Mouse (Mus musculus) liver, embryonic 14.5 days (tissue): Measurements from ENCODE around the gene Gm10644. TPM values are rescaled to one million over a fixed set of nuclear protein-coding genes. Genes with fewer than 3 reads are reported as not detected.

ENCODE experiments used
- ATAC-seq: fragments of 200-750 bp; cut with Nextera tagmentation; 2 replicates; pipeline ENCODE4 v1.8.0; 2017; ENCODE audit warnings: moderate number of reproducible peaks, mild to moderate bottlenecking, moderate library complexity; ENCODE audit not compliant: insufficient read depth
- DNase-seq, 3 experiments: peaks; one replicate each; pipeline ENCODE4 v3.0.0-alpha.2; 2012 to 2013; ENCODE audit warnings: low read depth in 3 of 3, low spot score in 3 of 3
- H3K27ac ChIP-seq: fragments of 300-500 bp; sonication (generic); 2 replicates; pipeline ENCODE4 v1.5.1; 2014; ENCODE audit warnings: moderate library complexity, mild to moderate bottlenecking, control low read depth, inconsistent platforms
- H3K27me3 ChIP-seq: fragments of 300-500 bp; sonication (generic); 2 replicates; pipeline ENCODE4 v1.6.1; 2014; ENCODE audit warnings: mild to moderate bottlenecking, low read length, moderate library complexity; ENCODE audit not compliant: control insufficient read depth, insufficient read depth
- H3K36me3 ChIP-seq: fragments of 300-500 bp; sonication (generic); replicated peaks from 2 replicates; pipeline ENCODE4 v1.6.1; 2014; ENCODE audit warnings: low read depth; ENCODE audit not compliant: control insufficient read depth, insufficient read depth
- H3K4me1 ChIP-seq, 2 experiments: fragments of 200-500 bp in 1 of 2; fragments of 300-500 bp in 1 of 2; sonication (generic) in 1 of 2; replicated peaks; 2 replicates each; pipeline ENCODE4 v1.6.1; 2012 to 2014; ENCODE audit warnings: antibody characterized with exemption in 1 of 2, inconsistent platforms in 1 of 2, low read length in 1 of 2; ENCODE audit not compliant: control insufficient read depth in 2 of 2, insufficient read depth in 2 of 2
- H3K4me2 ChIP-seq: fragments of 300-500 bp; sonication (generic); 2 replicates; pipeline ENCODE4 v1.6.1; 2014; ENCODE audit warnings: low read depth, mild to moderate bottlenecking, control low read depth, moderate library complexity
- H3K4me3 ChIP-seq, 2 experiments: fragments of 200-500 bp in 1 of 2; fragments of 300-500 bp in 1 of 2; sonication (generic) in 1 of 2; 2 replicates each; pipeline ENCODE4 v1.5.1; 2012 to 2014; ENCODE audit warnings: low read depth in 2 of 2, low read length in 2 of 2, mild to moderate bottlenecking in 2 of 2, control low read depth in 1 of 2, inconsistent platforms in 1 of 2, moderate library complexity in 1 of 2; ENCODE audit not compliant: insufficient read depth in 1 of 2
- H3K9ac ChIP-seq: fragments of 300-500 bp; sonication (generic); replicated peaks from 2 replicates; pipeline ENCODE4 v1.6.1; 2014; ENCODE audit warnings: mild to moderate bottlenecking, control low read depth, moderate library complexity
- H3K9me3 ChIP-seq: fragments of 300-500 bp; sonication (generic); 2 replicates; pipeline ENCODE4 v1.6.1; 2016; ENCODE audit warnings: low read length, mixed read lengths; ENCODE audit not compliant: control insufficient read depth
- CTCF ChIP-seq: IDR thresholded peaks from 2 replicates; pipeline ENCODE4 v1.5.1; 2016; ENCODE audit warnings: antibody characterized with exemption, low read depth, control low read depth
- EP300 ChIP-seq: IDR thresholded peaks from 2 replicates; pipeline ENCODE4 v1.6.1; 2016; ENCODE audit warnings: antibody characterized with exemption, low read depth
- WGBS: fragments of 180-500 bp; shearing (Covaris S2); extraction: QIAGEN DNeasy Blood & Tissue Kit; methylation state at CpG from one replicate; pipeline ENCODE4 v1.1.7; 2014; ENCODE audit not compliant: insufficient replicate concordance; 5-methylcytosine and 5-hydroxymethylcytosine counted together
- polyA plus RNA-seq, 2 experiments: library from polyadenylated mRNA; depleted of rRNA in 1 of 2; stranded (reverse) in 1 of 2; unstranded in 1 of 2; fragments of >200 nt; fragmentation: Nextera tagmentation in 1 of 2; extraction: Ambion mirVana in 1 of 2; gene quantifications; 2 replicates each; pipeline versions ENCODE4 v1.2.1 to v1.2.3; 2012 to 2014

Gm10644 gene
- polyA plus RNA-seq, 2 experiments = 0.09 to 0.30 TPM

- DNase-seq (no peak), ATAC-seq (no peak)
- H3K36me3 ChIP-seq = peaks cover 25% of the 10 kb centered on the region
- no peak within 1 kb of the TSS for H3K27ac ChIP-seq
- peaks cover 10 to 11% of the 10 kb centered on the region in 2 experiments for H3K4me1 ChIP-seq
- no peak within 1 kb of the TSS for H3K4me3 ChIP-seq
- no peak within 1 kb of the TSS for H3K4me2 ChIP-seq
- H3K9me3 ChIP-seq = no peaks in the 10 kb centered on the region
- TF ChIP-seq CTCF = no peak
- TF ChIP-seq EP300 = no peak
- H3K27me3 ChIP-seq = no peaks in the 10 kb centered on the region
- WGBS = 85% methylated on average over 60 of the region's 61 CpGs
- H3K9ac ChIP-seq = no peak within 1 kb of the TSS
Measured at GRCm38 (mm10) chr8:84001281-84002000, 46.4 kb upstream of the Gm10644 start, which contains the start of gene 1700067K01Rik. Gene 1700067K01Rik (plus strand): TSS chr8:84001502.

DNA sequence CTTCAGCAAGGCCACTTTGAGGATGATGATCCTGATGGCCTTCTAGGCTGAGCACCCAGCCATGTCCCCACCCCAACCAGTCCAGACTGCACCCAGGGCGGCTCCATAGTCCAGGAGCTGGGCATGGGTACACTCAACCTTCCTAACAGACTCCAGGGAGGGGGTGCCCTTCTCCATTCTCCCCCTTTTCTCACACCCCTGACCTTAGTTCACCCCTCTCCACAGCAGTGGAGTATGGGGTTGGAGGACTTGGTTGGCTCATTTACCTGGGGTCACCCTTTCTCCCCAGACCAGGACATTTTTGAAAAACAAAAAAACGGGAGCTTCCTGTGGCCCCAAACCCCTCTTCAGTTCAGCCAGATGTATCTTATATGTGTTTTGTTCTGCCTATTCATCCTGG, 44.8 kb upstream of the Gm10644 start:
- TF ChIP-seq CTCF (no peak), EP300 (no peak)
- peak overlapping the region; percentile 18; the same call in 1 of the 2 replicates for H3K9ac ChIP-seq
- ATAC-seq (no peak), DNase-seq (no peak)
- no peaks in the 10 kb centered on the region for H3K9me3 ChIP-seq
- H3K36me3 ChIP-seq = peaks cover 25% of the 10 kb centered on the region
- H3K4me2 ChIP-seq = no peak overlapping the region
- H3K4me3 ChIP-seq = peak overlapping the region in 1 of 2 experiments; percentile 89; a peak in 1 of 4 replicates
- no peak overlapping the region for H3K27ac ChIP-seq
- peaks cover 7% of the 10 kb centered on the region in 2 experiments for H3K4me1 ChIP-seq
- WGBS = 95% methylated on average over 2 of the region's 2 CpGs
- H3K27me3 ChIP-seq = no peaks in the 10 kb centered on the region

- no peaks in the 10 kb centered on the region for H3K9me3 ChIP-seq
- ATAC-seq (no peak), DNase-seq (no peak)
- 69% methylated on average over 16 of the region's 16 CpGs for WGBS
- peaks cover 25% of the 10 kb centered on the region for H3K36me3 ChIP-seq
- H3K9ac ChIP-seq = peak overlapping the region; percentile 89
- peak overlapping the region; percentile 99 for H3K4me2 ChIP-seq
- peaks cover 5 to 9% of the 10 kb centered on the region in 2 experiments for H3K4me1 ChIP-seq
- H3K27me3 ChIP-seq = no peaks in the 10 kb centered on the region
- TF ChIP-seq EP300 (no peak), CTCF (no peak)
- peak overlapping the region; percentile 89 to 91 for H3K4me3 ChIP-seq
- H3K27ac ChIP-seq = no peak overlapping the region
Measured at GRCm38 (mm10) chr8:83999057-83999705, 44.2 kb upstream of the Gm10644 start.

DNA sequence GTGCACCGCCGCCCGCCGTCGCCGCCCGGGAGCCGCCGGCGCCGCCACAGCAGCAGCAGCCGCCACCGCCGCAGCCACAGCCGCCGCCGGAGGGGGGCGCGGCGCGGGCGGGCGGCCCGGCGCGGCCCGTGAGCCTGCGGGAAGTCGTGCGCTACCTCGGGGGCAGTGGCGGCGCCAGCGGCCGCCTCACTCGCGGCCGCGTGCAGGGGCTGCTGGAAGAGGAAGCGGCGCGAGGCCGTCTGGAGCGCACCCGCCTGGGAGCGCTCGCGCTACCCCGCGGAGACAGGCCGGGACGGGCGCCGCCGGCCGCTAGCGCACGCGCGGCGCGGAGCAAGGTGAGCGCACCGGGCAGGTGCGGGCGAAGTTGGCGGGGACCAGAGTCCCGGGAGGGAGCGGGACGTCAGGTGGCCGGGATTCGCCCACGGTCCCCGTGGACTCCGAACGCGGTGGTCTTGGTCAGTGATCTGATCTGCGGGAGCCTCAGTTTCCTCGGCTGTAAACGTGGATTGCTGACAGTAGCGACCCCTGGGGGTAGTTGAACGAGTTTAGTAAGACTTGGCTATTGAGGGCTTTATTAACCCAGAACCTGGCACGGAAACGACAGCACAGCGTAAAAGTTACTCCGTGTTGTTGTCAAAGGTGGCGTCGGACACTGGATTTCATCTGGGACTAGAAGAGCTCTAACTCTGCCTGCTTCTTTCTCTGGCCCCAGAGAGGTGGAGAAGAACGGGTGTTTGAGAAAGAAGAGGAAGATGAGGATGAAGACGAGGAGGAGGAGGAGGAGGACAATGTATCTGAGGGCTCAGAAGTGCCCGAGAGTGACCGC, 43.4 kb upstream of the Gm10644 start:
- no peaks in the 10 kb centered on the region for H3K9me3 ChIP-seq
- peaks cover 25% of the 10 kb centered on the region for H3K36me3 ChIP-seq
- no peak for ATAC-seq
- peak overlapping the region; percentile 48 for H3K27ac ChIP-seq
- WGBS = 2% methylated on average over 87 of the region's 92 CpGs
- TF ChIP-seq EP300 (no peak), CTCF (peak; percentile 69)
- H3K4me1 ChIP-seq = peaks cover 4 to 15% of the 10 kb centered on the region in 2 experiments; a peak in 3 of 4 replicates
- H3K27me3 ChIP-seq = no peaks in the 10 kb centered on the region
- DNase-seq = no peak
- H3K4me3 ChIP-seq = peak overlapping the region; percentile 89 to 91
- peak overlapping the region; percentile 99 for H3K4me2 ChIP-seq
- H3K9ac ChIP-seq = peak overlapping the region; percentile 89
